12 mouse cellular contexts compared by ENCODE assay signal in the genomic region with DNA sequence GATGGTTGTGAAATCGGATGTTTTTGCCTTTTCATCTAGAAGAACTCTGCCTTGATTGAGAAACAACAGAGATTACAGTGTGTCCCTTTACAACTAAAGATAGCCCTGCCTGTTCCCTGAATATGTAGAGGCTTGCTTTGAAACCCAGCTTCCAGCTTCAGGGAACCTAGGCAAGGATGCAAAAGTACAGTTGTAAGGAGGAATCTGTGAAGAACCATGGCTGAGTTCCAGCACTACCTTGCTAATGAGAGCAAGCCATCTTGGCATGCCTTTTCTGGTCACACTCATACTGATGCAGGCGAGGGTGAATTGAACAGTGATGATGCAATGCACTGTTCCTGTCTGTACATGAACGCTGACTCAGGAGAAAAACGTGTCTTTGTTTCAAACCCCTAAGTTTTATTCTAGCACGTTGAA.
DNase-seq lines count a peak whose midpoint lies in the region; ATAC-seq and TF ChIP-seq lines count a peak whose summit lies in the region.
"Had no signal": no experiment of that assay in that cellular context is flagged by ENCODE, and none has a peak within 500 bp of the region (broad histone marks: within the 10 kb centered on the region; RNA-seq: fewer than 3 reads in every experiment).

No protein-coding gene starts in this region.

- ATAC-seq in lung, postnatal 0 days = no peak

- H3K36me3 ChIP-seq in CH12.LX (replicated peaks in 1 of 2; ENCODE audit: control insufficient read depth in 1 of 2, insufficient read depth in 1 of 2, low read length in 1 of 2) = no peaks in the 10 kb centered on the region
- H3K36me3 ChIP-seq in lung, postnatal 0 days (ENCODE audit: insufficient read depth, low read length) = no peaks in the 10 kb centered on the region
- H3K36me3 ChIP-seq in midbrain, embryonic 10.5 days = no peaks in the 10 kb centered on the region
- H3K36me3 ChIP-seq: hindbrain, embryonic 10.5 days had no signal

- TF ChIP-seq EP300 in CH12.LX (IDR thresholded peaks at IDR 0.05; ENCODE audit: low read length) = no peak
- TF ChIP-seq EP300 in lung, postnatal 0 days (IDR thresholded peaks at IDR 0.05) = no peak

- no peak for TF ChIP-seq CTCF in CH12.LX (conservative IDR thresholded peaks at IDR 0.05 in 1 of 2, IDR thresholded peaks at IDR 0.05 in 1 of 2; ENCODE audit: low read depth in 2 of 2, low read length in 2 of 2)
- TF ChIP-seq CTCF in lung, postnatal 0 days (IDR thresholded peaks at IDR 0.05) = no peak

- no peak for TF ChIP-seq POLR2A in CH12.LX (IDR thresholded peaks at IDR 0.05; ENCODE audit: low read depth, low read length)

- in situ Hi-C loops in CH12.LX (cut with MboI; ENCODE audit: low pct_ligation_motif_present, low pct_unique_long_range_greater_than_20kb, low sequenced_read_pairs) = no loop called here

- DNase-seq in cerebellum, postnatal 10 days = peak; percentile 30 to 42
- no peak for DNase-seq in cerebellum, postnatal 36 days
- peak; percentile 27 for DNase-seq in layer of hippocampus, adult 9-10 months (ENCODE audit: low spot score)
- no peak for DNase-seq in layer of hippocampus, postnatal 25 days (ENCODE audit: extremely low spot score in 1 of 2, low spot score in 1 of 2)
- no peak for DNase-seq in CH12.LX (ENCODE audit: extremely low read depth)
- peak; percentile 41 for DNase-seq in lung, postnatal 0 days (ENCODE audit: low spot score)
- DNase-seq in midbrain, embryonic 10.5 days (ENCODE audit: low spot score) = no peak
- no peak for DNase-seq in spleen, postnatal 4 days (ENCODE audit: low spot score in 2 of 2)
- DNase-seq: kidney, adult 11 months; left cerebral cortex, postnatal 4 days; thymus, adult 18-20 months had no signal

- H3K9ac ChIP-seq in CH12.LX (ENCODE audit: insufficient read depth, low read depth) = no peak overlapping the region
- H3K9ac ChIP-seq in lung, postnatal 0 days (replicated peaks; ENCODE audit: low read depth) = no peak overlapping the region

- 51% methylated on average over 5 of the region's 5 CpGs for WGBS in lung, postnatal 0 days
- 85% methylated on average over 5 of the region's 5 CpGs for WGBS in midbrain, embryonic 10.5 days

- no peaks in the 10 kb centered on the region for H3K4me1 ChIP-seq in CH12.LX (ENCODE audit: control insufficient read depth in 1 of 2, insufficient read depth in 2 of 2)
- H3K4me1 ChIP-seq in lung, postnatal 0 days (ENCODE audit: insufficient read depth, low read depth, low read length) = no peaks in the 10 kb centered on the region
- H3K4me1 ChIP-seq in midbrain, embryonic 10.5 days = no peaks in the 10 kb centered on the region
- H3K4me1 ChIP-seq: hindbrain, embryonic 10.5 days had no signal

- no peaks in the 10 kb centered on the region for H3K79me2 ChIP-seq in CH12.LX (replicated peaks; ENCODE audit: control insufficient read depth, extremely low read depth, insufficient read depth, poor library complexity, severe bottlenecking)

- dilution Hi-C loops in CH12.LX (cut with MboI; ENCODE audit: extremely low pct_ligation_motif_present, extremely low pct_unique_long_range_greater_than_20kb, low sequenced_read_pairs) = no loop called here

- no peak overlapping the region for H3K4me3 ChIP-seq in CH12.LX (replicated peaks in 1 of 3; ENCODE audit: low read depth in 2 of 3, low read length in 2 of 3, poor library complexity in 1 of 3)
- no peak overlapping the region for H3K4me3 ChIP-seq in lung, postnatal 0 days (ENCODE audit: low read depth, low read length)
- H3K4me3 ChIP-seq in midbrain, embryonic 10.5 days = no peak overlapping the region
- H3K4me3 ChIP-seq: hindbrain, embryonic 10.5 days had no signal

- H3K27me3 ChIP-seq in CH12.LX (replicated peaks) = no peaks in the 10 kb centered on the region
- no peaks in the 10 kb centered on the region for H3K27me3 ChIP-seq in lung, postnatal 0 days (replicated peaks; ENCODE audit: insufficient read depth, low read length)
- no peaks in the 10 kb centered on the region for H3K27me3 ChIP-seq in midbrain, embryonic 10.5 days (ENCODE audit: low read depth, poor library complexity, severe bottlenecking)

- H3K9me3 ChIP-seq in CH12.LX (replicated peaks; ENCODE audit: low read length) = peaks cover 39% of the 10 kb centered on the region
- H3K9me3 ChIP-seq in lung, postnatal 0 days (ENCODE audit: low read length) = no peaks in the 10 kb centered on the region
- no peaks in the 10 kb centered on the region for H3K9me3 ChIP-seq in midbrain, embryonic 10.5 days (replicated peaks)
- H3K9me3 ChIP-seq: hindbrain, embryonic 10.5 days had no signal

- H3K27ac ChIP-seq in CH12.LX (ENCODE audit: insufficient read depth, low read depth) = no peak overlapping the region
- no peak overlapping the region for H3K27ac ChIP-seq in lung, postnatal 0 days (ENCODE audit: low read length)
- H3K27ac ChIP-seq in midbrain, embryonic 10.5 days (replicated peaks) = no peak overlapping the region
- H3K27ac ChIP-seq: hindbrain, embryonic 10.5 days had no signal

- H3K4me2 ChIP-seq in CH12.LX (ENCODE audit: insufficient read depth, low read depth, poor library complexity, severe bottlenecking) = no peak overlapping the region
- no peak overlapping the region for H3K4me2 ChIP-seq in lung, postnatal 0 days (replicated peaks; ENCODE audit: low read depth, low read length)

- no peak for TF ChIP-seq RAD21 in CH12.LX (IDR thresholded peaks at IDR 0.05; ENCODE audit: low read depth, low read length)

TF ChIP-seq in CH12.LX, 34 proteins besides CTCF, POLR2A, EP300 and RAD21:
- TF ChIP-seq RCOR1 (conservative IDR thresholded peaks at IDR 0.05; ENCODE audit: low read depth, low read length) (no peak), MAFK (IDR thresholded peaks at IDR 0.05; ENCODE audit: insufficient replicate concordance, low read length) (peak; percentile 14; the same call in 1 of the 2 replicates)

Comparison
In these comparisons a context has a peak if more than half of its experiments do, and no peak if none do; other contexts are left out.
1. DNase-seq: peak in cerebellum, postnatal 10 days (2 of 2), layer of hippocampus, adult 9-10 months (single experiment) and lung, postnatal 0 days (single experiment); none in cerebellum, postnatal 36 days (0 of 2), layer of hippocampus, postnatal 25 days (0 of 2), CH12.LX (single experiment), midbrain, embryonic 10.5 days (single experiment) and spleen, postnatal 4 days (0 of 2).